Mouse (Mus musculus) megakaryocyte, embryonic 14.5 days (primary cell): ENCODE measurements at regions not wholly inside any gene's neighbourhood (a gene's known extent, or its start where the extent isn't known, plus 50 kb on each side); places are given as distances from the start of the nearest gene placed in this dataset.

Experiments
- FLI1 ChIP-seq: IDR thresholded peaks from 2 replicates; pipeline ENCODE4 v1.6.1; 2012; ENCODE audit warnings: low read length, inconsistent platforms, mixed read lengths
- GATA1 ChIP-seq: IDR thresholded peaks from 3 replicates; pipeline ENCODE4 v1.6.1; 2012; ENCODE audit warnings: mixed read lengths, low read length, inconsistent platforms, borderline replicate concordance

DNA sequence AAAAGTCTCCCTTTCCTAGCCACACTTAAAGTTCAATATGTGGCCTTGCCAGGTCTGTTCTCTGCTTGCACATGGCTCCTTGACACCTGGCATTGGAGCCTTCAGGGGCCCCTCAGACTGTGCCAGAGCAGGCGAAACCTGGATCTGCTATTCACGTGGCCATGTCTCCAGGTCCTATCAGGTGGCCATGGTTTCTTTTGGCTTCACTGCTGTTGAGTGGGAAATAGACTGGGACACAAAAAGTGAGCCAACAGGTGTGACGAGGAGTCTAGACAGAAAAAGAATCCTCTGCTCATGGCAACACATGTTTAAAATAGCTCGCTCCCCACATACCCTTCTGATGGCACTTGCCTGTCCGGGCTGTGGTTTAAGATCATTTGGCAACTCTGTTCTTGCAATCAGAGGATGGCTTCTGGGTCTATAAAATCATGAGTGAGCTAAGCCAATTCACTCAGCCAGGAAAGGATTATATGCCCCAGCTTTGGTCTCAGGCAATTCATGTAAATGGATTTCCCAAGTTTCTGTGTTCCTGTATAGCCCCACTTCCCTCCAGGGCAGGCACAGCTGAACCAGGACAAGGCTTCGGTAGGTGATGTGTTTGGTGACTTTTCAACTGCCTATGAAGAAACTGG lies 309.0 kb upstream of the Slc30a5 start:
- TF ChIP-seq FLI1 (no peak), GATA1 (no peak)
